Mouse (Mus musculus) liver, embryonic 16.5 days (tissue): ENCODE measurements around the gene Set. TPM values are rescaled to one million over a fixed set of nuclear protein-coding genes. Genes with fewer than 3 reads are reported as not detected.

Experiments
- ATAC-seq: fragments of 200-750 bp; cut with Nextera tagmentation; 2 replicates; pipeline ENCODE4 v1.8.0; 2017; ENCODE audit warnings: low read depth, mild to moderate bottlenecking, moderate number of reproducible peaks, moderate library complexity
- H3K27ac ChIP-seq: fragments of 300-500 bp; sonication (generic); 2 replicates; pipeline ENCODE4 v1.5.1; 2014; ENCODE audit warnings: mild to moderate bottlenecking, low read length
- H3K27me3 ChIP-seq: fragments of 300-500 bp; sonication (generic); 2 replicates; pipeline ENCODE4 v1.6.1; 2014; ENCODE audit warnings: low read depth, low read length, mixed read lengths; ENCODE audit not compliant: control insufficient read depth, insufficient read depth
- H3K36me3 ChIP-seq: fragments of 300-500 bp; sonication (generic); 2 replicates; pipeline ENCODE4 v1.6.1; 2014; ENCODE audit warnings: mild to moderate bottlenecking; ENCODE audit not compliant: control insufficient read depth, insufficient read depth
- H3K4me1 ChIP-seq: fragments of 300-500 bp; sonication (generic); 2 replicates; pipeline ENCODE4 v1.6.1; 2014; ENCODE audit warnings: low read depth, low read length, mixed read lengths; ENCODE audit not compliant: control insufficient read depth
- H3K4me2 ChIP-seq: fragments of 300-500 bp; sonication (generic); 2 replicates; pipeline ENCODE4 v1.6.1; 2014; ENCODE audit warnings: low read depth, low read length, mixed read lengths
- H3K4me3 ChIP-seq: fragments of 300-500 bp; sonication (generic); 2 replicates; pipeline ENCODE4 v1.5.1; 2014; ENCODE audit warnings: low read depth, mild to moderate bottlenecking, low read length
- H3K9ac ChIP-seq: fragments of 300-500 bp; sonication (generic); 2 replicates; pipeline ENCODE4 v1.6.1; 2014; ENCODE audit warnings: low read depth, low read length
- H3K9me3 ChIP-seq: fragments of 300-500 bp; sonication (generic); replicated peaks from 2 replicates; pipeline ENCODE4 v1.6.1; 2016; ENCODE audit warnings: low read length; ENCODE audit not compliant: control insufficient read depth
- WGBS: fragments of 180-500 bp; shearing (Covaris S2); extraction: QIAGEN DNeasy Blood & Tissue Kit; methylation state at CpG from one replicate; pipeline ENCODE4 v1.1.7; 2014; ENCODE audit not compliant: insufficient replicate concordance; 5-methylcytosine and 5-hydroxymethylcytosine counted together
- polyA plus RNA-seq: library from polyadenylated mRNA; unstranded; fragments of >200 nt; fragmentation: Nextera tagmentation; extraction: Ambion mirVana; gene quantifications from 2 replicates; pipeline ENCODE4 v1.2.1, GENCODE M21; 2015

Set gene
- polyA plus RNA-seq, 1 experiment from 2014 or later = 117 TPM

DNA sequence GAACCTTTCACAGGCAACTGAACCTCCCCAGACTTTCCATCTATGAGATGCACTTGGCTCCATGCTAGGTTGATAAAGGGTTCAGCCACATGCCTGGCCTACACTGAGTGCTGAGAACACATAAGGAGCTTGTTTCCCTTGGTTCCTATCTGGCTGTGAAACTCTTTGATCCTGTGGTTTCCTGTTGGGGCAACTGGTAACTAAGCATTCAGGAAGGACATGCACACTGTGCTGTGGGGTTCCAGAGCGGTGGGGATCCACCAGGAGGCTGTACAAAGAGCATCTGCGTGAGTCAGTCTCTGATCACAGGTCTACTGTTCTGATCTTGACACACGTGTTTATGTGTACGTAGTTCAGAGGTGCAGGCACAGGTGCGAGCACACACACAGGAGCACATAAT is 55.4 kb downstream of the Set start:
- Histone ChIP-seq H3K9me3 (no peaks in the 10 kb centered on the region), H3K9ac (no peak overlapping the region), H3K4me3 (no peak overlapping the region), H3K27ac (no peak overlapping the region), H3K27me3 (no peaks in the 10 kb centered on the region), H3K36me3 (peaks cover 9% of the 10 kb centered on the region), H3K4me2 (no peak overlapping the region), H3K4me1 (peaks cover 14% of the 10 kb centered on the region)
- 27% methylated on average over 5 of the region's 5 CpGs for WGBS
- ATAC-seq = no peak

DNA sequence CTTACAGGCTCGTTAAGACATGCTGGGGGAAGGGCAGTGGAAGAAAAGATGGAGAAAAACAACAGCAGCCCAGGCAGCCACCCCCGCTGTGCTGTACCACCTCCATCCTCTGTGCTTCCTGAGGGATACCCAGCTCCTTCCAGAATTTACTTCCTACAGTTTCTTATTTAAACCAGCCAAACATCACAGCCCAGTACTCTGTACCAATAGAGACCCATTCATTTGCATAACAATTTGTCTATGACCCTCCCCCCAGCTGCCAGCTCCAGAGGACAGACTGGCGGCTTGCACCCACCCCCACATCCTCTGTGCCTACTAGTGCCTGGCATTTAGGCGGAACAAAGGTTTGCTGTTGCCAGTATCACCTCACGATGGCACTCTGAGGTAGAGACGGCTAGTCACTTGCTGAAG is 62.5 kb downstream of the Set start:
- no peaks in the 10 kb centered on the region for H3K27me3 ChIP-seq
- WGBS = 76% methylated on average over 6 of the region's 6 CpGs
- no peak overlapping the region for H3K27ac ChIP-seq
- no peak overlapping the region for H3K4me3 ChIP-seq
- no peak overlapping the region for H3K9ac ChIP-seq
- H3K4me2 ChIP-seq = no peak overlapping the region
- no peaks in the 10 kb centered on the region for H3K9me3 ChIP-seq
- ATAC-seq = no peak
- H3K4me1 ChIP-seq = peaks cover 6% of the 10 kb centered on the region
- no peaks in the 10 kb centered on the region for H3K36me3 ChIP-seq

DNA sequence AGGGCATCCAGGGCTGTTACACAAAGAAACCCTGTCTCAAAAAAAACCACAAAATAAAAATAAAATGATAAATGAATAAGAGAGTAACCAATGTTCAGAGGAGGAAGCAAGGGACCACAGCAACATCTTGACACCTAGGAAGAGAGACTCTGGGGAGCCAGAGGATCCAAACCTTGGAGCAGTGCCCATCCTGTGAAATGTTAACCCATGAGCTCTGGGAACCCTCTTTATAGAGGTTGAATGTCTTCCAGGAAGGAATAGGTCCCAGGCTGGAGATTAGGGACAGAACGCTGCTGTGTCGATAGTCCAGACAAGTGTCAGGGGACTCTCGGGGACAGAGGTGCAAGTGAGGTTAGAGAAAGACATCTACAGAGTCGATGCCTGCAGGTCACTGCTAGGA is 63.1 kb downstream of the Set start:
- whole genome bisulfite sequencing = 81% methylated on average over 4 of the region's 4 CpGs
- no peaks in the 10 kb centered on the region for H3K36me3 ChIP-seq
- no peak overlapping the region for H3K4me2 ChIP-seq
- H3K9ac ChIP-seq = no peak overlapping the region
- no peak overlapping the region for H3K4me3 ChIP-seq
- H3K27me3 ChIP-seq = no peaks in the 10 kb centered on the region
- ATAC-seq = no peak
- H3K9me3 ChIP-seq = no peaks in the 10 kb centered on the region
- peaks cover 12% of the 10 kb centered on the region for H3K4me1 ChIP-seq
- no peak overlapping the region for H3K27ac ChIP-seq

Other genes starting within 250 kb of the Set start
- 8.6 and 9.4 TPM in 2 replicates for gene Urm1, start 237.3 kb upstream of the Set start, polyA plus RNA-seq
- 32.8 and 35.6 TPM in 2 replicates for gene Cercam, start 188.2 kb upstream of the Set start, polyA plus RNA-seq
- gene Odf2, start 168.2 kb upstream of the Set start, polyA plus RNA-seq = 32.6 and 32.7 TPM in 2 replicates
- gene Gle1, start 122.0 kb upstream of the Set start, polyA plus RNA-seq = 23.8 and 25.9 TPM in 2 replicates
- gene Sptan1, start 91.8 kb upstream of the Set start, polyA plus RNA-seq = 15.9 and 19.7 TPM in 2 replicates
- gene Wdr34, start 8.5 kb upstream of the Set start, polyA plus RNA-seq = 5.3 and 5.7 TPM in 2 replicates
- gene Pkn3, start 20.3 kb downstream of the Set start, polyA plus RNA-seq = 2.1 and 2.3 TPM in 2 replicates
- gene Zdhhc12, start 36.3 kb downstream of the Set start, polyA plus RNA-seq = 17.6 and 18.7 TPM in 2 replicates
- gene Zer1, start 67.2 kb downstream of the Set start, polyA plus RNA-seq = 2.3 and 2.5 TPM in 2 replicates
- gene Tbc1d13, start 76.4 kb downstream of the Set start, polyA plus RNA-seq = 1.7 and 2.3 TPM in 2 replicates
- gene Endog, start 114.1 kb downstream of the Set start, polyA plus RNA-seq = 16.4 and 19.8 TPM in 2 replicates
- gene Spout1, start 121.1 kb downstream of the Set start, polyA plus RNA-seq = 22.5 and 22.8 TPM in 2 replicates
- gene Kyat1, start 148.5 kb downstream of the Set start, polyA plus RNA-seq = 13.1 and 14.2 TPM in 2 replicates
- gene Lrrc8a, start 180.3 kb downstream of the Set start, polyA plus RNA-seq = 11.2 and 11.9 TPM in 2 replicates
- 0.14 and 0.15 TPM in 2 replicates for gene Gm28035, start 183.2 kb downstream of the Set start, polyA plus RNA-seq
- gene Phyhd1, start 208.8 kb downstream of the Set start, polyA plus RNA-seq = 14.4 and 16.0 TPM in 2 replicates
- not detected in 2 replicates for gene Gm28038, start 223.7 kb downstream of the Set start, polyA plus RNA-seq
- 11.7 and 12.4 TPM in 2 replicates for gene Dolk, start 229.0 kb downstream of the Set start, polyA plus RNA-seq
- gene Nup188, start 229.0 kb downstream of the Set start, polyA plus RNA-seq = 11.9 and 16.1 TPM in 2 replicates